Mouse (Mus musculus): ENCODE measurements around the gene Hoxd3. TPM values are rescaled to one million over a fixed set of nuclear protein-coding genes. Genes with fewer than 3 reads are reported as not detected.

Gene Hoxd3
- total and polyA plus RNA-seq, 3 experiments, result not detected

Other genes starting within 250 kb of the Hoxd3 start
- gene Lnpk, start 132.5 kb upstream of the Hoxd3 start, total RNA-seq (2012; rRNA removed), result 35.5 and 36.1 TPM in 2 replicates
- 10 to 100 TPM in 1 of 2 experiments, not detected in 1; 35.5 TPM for gene Lnpk, start 132.5 kb upstream of the Hoxd3 start, polyA plus RNA-seq (2012; ENCODE audit: insufficient read depth in 1 of 2, insufficient read length in 2 of 2, low read depth in 1 of 2, low replicate concordance in 2 of 2, missing spikeins in 1 of 2)
- gene Evx2, start 52.4 kb upstream of the Hoxd3 start, total RNA-seq (2012; rRNA removed), result not detected in 2 replicates
- not detected for gene Evx2, start 52.4 kb upstream of the Hoxd3 start, polyA plus RNA-seq (2012; ENCODE audit: insufficient read depth in 1 of 2, insufficient read length in 2 of 2, low read depth in 1 of 2, low replicate concordance in 2 of 2, missing spikeins in 1 of 2)
- not detected in 2 replicates for gene Hoxd13, start 43.6 kb upstream of the Hoxd3 start, total RNA-seq (2012; rRNA removed)
- not detected for gene Hoxd13, start 43.6 kb upstream of the Hoxd3 start, polyA plus RNA-seq (2012; ENCODE audit: insufficient read depth in 1 of 2, insufficient read length in 2 of 2, low read depth in 1 of 2, low replicate concordance in 2 of 2, missing spikeins in 1 of 2)
- gene Hoxd12, start 36.9 kb upstream of the Hoxd3 start, total RNA-seq (2012; rRNA removed), result not detected in 2 replicates
- gene Hoxd12, start 36.9 kb upstream of the Hoxd3 start, polyA plus RNA-seq (2012; ENCODE audit: insufficient read depth in 1 of 2, insufficient read length in 2 of 2, low read depth in 1 of 2, low replicate concordance in 2 of 2, missing spikeins in 1 of 2), result not detected
- gene Hoxd11, start 32.4 kb upstream of the Hoxd3 start, total RNA-seq (2012; rRNA removed), result not detected in 2 replicates
- not detected for gene Hoxd11, start 32.4 kb upstream of the Hoxd3 start, polyA plus RNA-seq (2012; ENCODE audit: insufficient read depth in 1 of 2, insufficient read length in 2 of 2, low read depth in 1 of 2, low replicate concordance in 2 of 2, missing spikeins in 1 of 2)
- not detected in 2 replicates for gene Hoxd10, start 20.0 kb upstream of the Hoxd3 start, total RNA-seq (2012; rRNA removed)
- gene Hoxd10, start 20.0 kb upstream of the Hoxd3 start, polyA plus RNA-seq (2012; ENCODE audit: insufficient read depth in 1 of 2, insufficient read length in 2 of 2, low read depth in 1 of 2, low replicate concordance in 2 of 2, missing spikeins in 1 of 2), result not detected
- not detected in 2 replicates for gene Hoxd9, start 14.2 kb upstream of the Hoxd3 start, total RNA-seq (2012; rRNA removed)
- gene Hoxd9, start 14.2 kb upstream of the Hoxd3 start, polyA plus RNA-seq (2012; ENCODE audit: insufficient read depth in 1 of 2, insufficient read length in 2 of 2, low read depth in 1 of 2, low replicate concordance in 2 of 2, missing spikeins in 1 of 2), result not detected
- 4.7 and 5.4 TPM in 2 replicates for gene Hoxd8, start 7.3 kb upstream of the Hoxd3 start, total RNA-seq (2012; rRNA removed)
- 1 to 10 TPM in 1 of 2 experiments, not detected in 1; 7.4 TPM for gene Hoxd8, start 7.3 kb upstream of the Hoxd3 start, polyA plus RNA-seq (2012; ENCODE audit: insufficient read depth in 1 of 2, insufficient read length in 2 of 2, low read depth in 1 of 2, low replicate concordance in 2 of 2, missing spikeins in 1 of 2)
- not detected in 2 replicates for gene Hoxd4, start within 50 bp of the Hoxd3 start, total RNA-seq (2012; rRNA removed)
- gene Hoxd4, start within 50 bp of the Hoxd3 start, polyA plus RNA-seq (2012; ENCODE audit: insufficient read depth in 1 of 2, insufficient read length in 2 of 2, low read depth in 1 of 2, low replicate concordance in 2 of 2, missing spikeins in 1 of 2), result not detected
- gene Gm28230, start 14.8 kb downstream of the Hoxd3 start, total RNA-seq (2012; rRNA removed), result not detected in 2 replicates
- not detected for gene Gm28230, start 14.8 kb downstream of the Hoxd3 start, polyA plus RNA-seq (2012; ENCODE audit: insufficient read depth in 1 of 2, insufficient read length in 2 of 2, low read depth in 1 of 2, low replicate concordance in 2 of 2, missing spikeins in 1 of 2)
- not detected in 2 replicates for gene Hoxd1, start 51.1 kb downstream of the Hoxd3 start, total RNA-seq (2012; rRNA removed)
- gene Hoxd1, start 51.1 kb downstream of the Hoxd3 start, polyA plus RNA-seq (2012; ENCODE audit: insufficient read depth in 1 of 2, insufficient read length in 2 of 2, low read depth in 1 of 2, low replicate concordance in 2 of 2, missing spikeins in 1 of 2), result not detected
- gene Mtx2, start 113.9 kb downstream of the Hoxd3 start, total RNA-seq (2012; rRNA removed), result 81.9 and 85.0 TPM in 2 replicates
- gene Mtx2, start 113.9 kb downstream of the Hoxd3 start, polyA plus RNA-seq (2012; ENCODE audit: insufficient read depth in 1 of 2, insufficient read length in 2 of 2, low read depth in 1 of 2, low replicate concordance in 2 of 2, missing spikeins in 1 of 2), result 1,000 to 10,000 TPM in 1 of 2 experiments, 100 to 1,000 TPM in 1; 152 to 1,244 TPM